Mouse (Mus musculus): ENCODE results near the gene Cep44. TPM values are rescaled to one million over a fixed set of nuclear protein-coding genes. Genes with fewer than 3 reads are reported as not detected.

Cep44 gene
- polyA plus RNA-seq, 2 experiments from 2014 or later, result 20.7 to 23.0 TPM

Other genes with a start within 250 kb of the Cep44 start
- 10 to 100 TPM; 41.6 to 65.5 TPM for gene Fbxo8, start within 50 bp of the Cep44 start, polyA plus RNA-seq (2017; shearing (Covaris generic))

All from activated CD4-positive, CD25-positive, alpha-beta regulatory T cell, adult 4 months (primary cell).